Mouse (Mus musculus) spleen, adult 2 months (tissue): ENCODE data around the gene Tmem240. TPM values are rescaled to one million over a fixed set of nuclear protein-coding genes. Genes with fewer than 3 reads are reported as not detected.

Experiments
- DNase-seq, 2 experiments: peaks; one replicate each; pipeline versions ENCODE4 v3.0.0 to v3.0.0-alpha.2; 2012 to 2021; ENCODE audit warnings: low spot score in 2 of 2, low read depth in 1 of 2
- H3K27ac ChIP-seq: fragments of 200-500 bp; 2 replicates; pipeline ENCODE4 v1.5.1; 2012; ENCODE audit warnings: low read length, inconsistent platforms; ENCODE audit not compliant: insufficient read depth
- H3K27me3 ChIP-seq: fragments of 200-500 bp; 2 replicates; pipeline ENCODE4 v1.6.1; 2012; ENCODE audit warnings: mild to moderate bottlenecking, moderate library complexity, low read length, inconsistent platforms; ENCODE audit not compliant: control insufficient read depth, insufficient read depth
- H3K36me3 ChIP-seq: fragments of 200-500 bp; 2 replicates; pipeline ENCODE4 v1.6.1; 2012; ENCODE audit warnings: mild to moderate bottlenecking, low read length, inconsistent platforms; ENCODE audit not compliant: control insufficient read depth, insufficient read depth
- H3K4me1 ChIP-seq: fragments of 200-500 bp; 2 replicates; pipeline ENCODE4 v1.6.1; 2011; ENCODE audit warnings: inconsistent platforms; ENCODE audit not compliant: control insufficient read depth, insufficient read depth, insufficient read length
- H3K4me3 ChIP-seq: fragments of 200-500 bp; 2 replicates; pipeline ENCODE4 v1.5.1; 2011; ENCODE audit warnings: mild to moderate bottlenecking, inconsistent platforms; ENCODE audit not compliant: insufficient read depth, insufficient read length; ENCODE audit errors: extremely low read depth
- CTCF ChIP-seq: fragments of 200-500 bp; IDR thresholded peaks from 2 replicates; pipeline ENCODE4 v1.5.1; 2011; ENCODE audit warnings: mild to moderate bottlenecking, inconsistent platforms; ENCODE audit not compliant: insufficient read depth, insufficient read length, insufficient replicate concordance; ENCODE audit errors: extremely low read depth
- POLR2A ChIP-seq: fragments of 200-500 bp; IDR thresholded peaks from 2 replicates; pipeline ENCODE4 v1.6.1; 2011; ENCODE audit warnings: low read depth, low read length, inconsistent platforms
- WGBS: fragments of 180-500 bp; shearing (Covaris S2); methylation state at CpG from one replicate; pipeline ENCODE4 v1.1.7; 2018; 5-methylcytosine and 5-hydroxymethylcytosine counted together
- polyA plus RNA-seq: library from polyadenylated mRNA; depleted of rRNA; stranded (reverse); fragments of >200 nt; gene quantifications from 2 replicates; pipeline ENCODE4 v1.2.3, GENCODE M21; 2012

Tmem240 gene
- polyA plus RNA-seq, 1 experiment = 1.6 TPM

DNA sequence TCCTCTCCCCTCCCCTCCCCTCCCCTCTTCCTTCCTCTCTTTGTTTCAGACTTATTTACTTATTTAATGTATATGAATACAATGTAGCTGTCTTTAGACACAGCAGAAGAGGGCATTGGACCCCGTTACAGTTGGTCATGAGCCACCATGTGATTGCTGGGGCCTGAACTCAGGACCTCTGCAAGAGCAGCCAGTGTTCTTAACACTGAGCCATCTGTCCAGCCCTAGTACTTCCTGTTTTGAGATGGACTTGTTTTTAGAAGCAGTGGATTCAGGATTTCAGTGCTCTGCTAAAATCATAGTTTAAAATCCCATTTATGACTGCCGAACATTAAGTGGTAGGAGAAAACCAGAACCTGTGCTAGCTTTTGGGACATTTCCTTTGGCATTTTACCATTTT, 26.0 kb upstream of the Tmem240 start:
- no peak for DNase-seq
- H3K27ac ChIP-seq = no peak overlapping the region
- H3K4me3 ChIP-seq = no peak overlapping the region
- no peaks in the 10 kb centered on the region for H3K27me3 ChIP-seq
- WGBS = 70% methylated on average over 2 of the region's 2 CpGs
- no peaks in the 10 kb centered on the region for H3K36me3 ChIP-seq
- H3K4me1 ChIP-seq = peaks cover 4% of the 10 kb centered on the region
- TF ChIP-seq CTCF (no peak), POLR2A (no peak)

DNA sequence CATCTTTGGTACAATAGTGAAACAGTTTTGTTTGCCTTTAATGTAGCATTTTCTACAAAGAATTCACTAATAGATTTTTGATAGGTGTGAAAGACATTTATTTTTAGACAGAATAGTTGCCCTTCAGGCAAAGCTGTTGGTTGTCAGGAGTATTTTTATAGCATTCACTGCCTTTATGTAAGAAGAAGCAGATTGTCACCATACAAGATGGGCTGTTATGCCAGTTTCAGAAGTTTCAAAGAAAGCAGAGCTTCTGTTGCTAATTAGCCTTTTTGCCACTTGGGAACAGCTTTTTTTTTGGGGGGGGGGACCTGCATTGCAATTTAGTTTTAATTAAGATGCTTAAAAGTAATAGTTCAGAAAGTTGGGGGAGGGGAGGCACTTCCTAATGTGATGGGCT, 25.6 kb upstream of the Tmem240 start:
- Histone ChIP-seq H3K4me3 (no peak overlapping the region), H3K36me3 (no peaks in the 10 kb centered on the region), H3K27me3 (no peaks in the 10 kb centered on the region), H3K27ac (no peak overlapping the region), H3K4me1 (peaks cover 4% of the 10 kb centered on the region)
- no peak for DNase-seq
- TF ChIP-seq CTCF (no peak), POLR2A (no peak)

- WGBS = 41% methylated on average over 6 of the region's 6 CpGs
- DNase-seq = no peak
Measured at GRCm38 (mm10) chr4:155710521-155711252, 23.9 kb upstream of the Tmem240 start.

DNA sequence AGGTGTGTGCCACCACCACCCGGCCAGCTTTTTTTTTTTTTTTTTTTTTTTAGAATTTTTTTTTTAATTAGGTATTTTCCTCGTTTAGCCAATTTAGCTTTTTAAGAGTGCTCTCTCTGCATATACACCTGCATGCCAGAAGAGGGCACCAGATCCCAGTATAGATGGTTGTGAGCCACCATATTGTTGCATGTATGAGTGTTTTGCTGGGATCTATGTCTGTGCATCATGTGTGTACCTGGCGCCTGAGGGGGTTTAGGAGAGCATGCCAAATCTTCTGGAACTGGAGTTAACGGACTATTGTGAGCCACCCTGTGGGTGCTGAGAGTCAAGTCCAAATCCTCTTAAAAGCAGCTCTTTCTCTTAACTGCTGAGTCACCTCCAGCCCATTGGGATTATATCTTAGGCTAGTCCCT, 12.9 kb upstream of the Tmem240 start:
- peak in 1 of 2 experiments; percentile 12 for DNase-seq
- Histone ChIP-seq H3K27ac (no peak overlapping the region), H3K4me3 (no peak overlapping the region), H3K36me3 (peaks cover 7% of the 10 kb centered on the region), H3K4me1 (no peaks in the 10 kb centered on the region), H3K27me3 (no peaks in the 10 kb centered on the region)
- 48% methylated on average over 4 of the region's 4 CpGs for WGBS
- TF ChIP-seq POLR2A = no peak
- TF ChIP-seq CTCF = peak; percentile 30; the same call in 1 of the 2 replicates

More at GRCm38 (mm10) chr4:155710521-155711252, 23.9 kb upstream of the Tmem240 start:
- Histone ChIP-seq H3K4me1 (peaks cover 4% of the 10 kb centered on the region), H3K27ac (no peak overlapping the region), H3K4me3 (no peak overlapping the region), H3K27me3 (no peaks in the 10 kb centered on the region), H3K36me3 (peaks cover 5% of the 10 kb centered on the region)
- TF ChIP-seq CTCF (no peak), POLR2A (no peak)

DNA sequence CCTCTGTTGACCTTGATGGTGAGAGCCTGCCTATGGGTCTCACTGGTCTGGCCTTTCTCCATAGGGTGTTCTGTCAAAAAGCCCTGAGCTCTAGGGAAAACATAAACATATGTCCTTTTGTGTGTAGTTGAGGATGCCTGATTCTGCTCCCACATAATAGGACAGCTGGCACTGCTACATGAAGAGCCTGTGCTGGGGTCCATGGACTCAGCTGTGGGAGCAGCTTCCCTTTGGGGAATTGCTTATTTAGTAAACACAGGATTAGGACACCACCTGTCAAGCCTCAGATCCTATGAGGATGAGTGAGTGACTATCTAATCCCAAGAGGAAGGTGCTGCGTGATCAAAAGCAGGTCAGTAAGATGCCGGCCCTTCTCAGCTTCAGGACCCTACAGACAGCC, 6.6 kb upstream of the Tmem240 start:
- TF ChIP-seq POLR2A (no peak), CTCF (no peak)
- Histone ChIP-seq H3K4me3 (no peak overlapping the region), H3K27me3 (no peaks in the 10 kb centered on the region), H3K27ac (no peak overlapping the region), H3K36me3 (no peaks in the 10 kb centered on the region), H3K4me1 (no peaks in the 10 kb centered on the region)
- no peak for DNase-seq
- 90% methylated on average over 2 of the region's 2 CpGs for WGBS

DNA sequence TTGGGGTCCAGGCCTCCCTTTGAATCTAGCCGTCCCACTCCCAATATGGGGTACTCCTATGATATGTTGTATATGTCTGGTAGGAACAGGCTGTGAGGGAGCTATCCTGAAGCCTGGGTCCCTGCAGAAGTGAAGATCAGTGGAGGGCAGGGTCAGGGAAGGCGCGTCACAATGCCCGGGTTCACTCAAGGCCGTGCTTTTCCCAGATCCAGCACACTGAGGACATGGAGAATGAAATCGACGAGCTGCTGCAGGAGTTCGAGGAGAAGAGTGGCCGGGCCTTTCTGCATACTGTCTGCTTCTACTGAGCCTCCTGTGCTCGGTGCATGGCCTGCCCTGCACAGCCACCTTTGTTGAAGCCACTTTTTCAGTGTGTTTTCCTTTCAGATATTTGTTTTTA, 1.3 kb upstream of the Tmem240 start:
- H3K4me1 ChIP-seq = peaks cover 4% of the 10 kb centered on the region; the same call in 1 of the 2 replicates
- H3K27ac ChIP-seq = no peak overlapping the region
- no peaks in the 10 kb centered on the region for H3K36me3 ChIP-seq
- no peak overlapping the region for H3K4me3 ChIP-seq
- TF ChIP-seq CTCF = no peak
- no peak for TF ChIP-seq POLR2A
- DNase-seq = no peak
- H3K27me3 ChIP-seq = no peaks in the 10 kb centered on the region
- 91% methylated on average over 10 of the region's 10 CpGs for WGBS
